Mouse (Mus musculus) stomach, postnatal 0 days (tissue): ENCODE results near the gene Chchd3. TPM values are rescaled to one million over a fixed set of nuclear protein-coding genes. Genes with fewer than 3 reads are reported as not detected.

ENCODE experiments used
- ATAC-seq: fragments of 200-750 bp; cut with Nextera tagmentation; 2 replicates; pipeline ENCODE4 v1.8.0; 2017; ENCODE audit not compliant: low FRiP score, low TSS enrichment
- DNase-seq: peaks from one replicate; pipeline ENCODE4 v3.0.0-alpha.2; 2016; ENCODE audit warnings: low spot score
- H3K27ac ChIP-seq: fragments of 300-500 bp; sonication (generic); replicated peaks from 2 replicates; pipeline ENCODE4 v1.5.1; 2014; ENCODE audit warnings: mild to moderate bottlenecking, control low read depth
- H3K27me3 ChIP-seq: fragments of 300-500 bp; sonication (generic); 2 replicates; pipeline ENCODE4 v1.6.1; 2014; ENCODE audit warnings: low read length; ENCODE audit not compliant: control insufficient read depth, insufficient read depth
- H3K36me3 ChIP-seq: fragments of 300-500 bp; sonication (generic); 2 replicates; pipeline ENCODE4 v1.6.1; 2014; ENCODE audit warnings: low read length, mixed read lengths; ENCODE audit not compliant: control insufficient read depth, insufficient read depth
- H3K4me1 ChIP-seq: fragments of 300-500 bp; sonication (generic); replicated peaks from 2 replicates; pipeline ENCODE4 v1.6.1; 2014; ENCODE audit warnings: antibody characterized with exemption; ENCODE audit not compliant: control insufficient read depth, insufficient read depth
- H3K4me2 ChIP-seq: fragments of 300-500 bp; sonication (generic); replicated peaks from 2 replicates; pipeline ENCODE4 v1.6.1; 2014; ENCODE audit warnings: low read depth, mild to moderate bottlenecking, control low read depth, moderate library complexity
- H3K4me3 ChIP-seq: fragments of 300-500 bp; sonication (generic); 2 replicates; pipeline ENCODE4 v1.5.1; 2014; ENCODE audit warnings: low read depth, low read length, control low read depth
- H3K9ac ChIP-seq: fragments of 300-500 bp; sonication (generic); 2 replicates; pipeline ENCODE4 v1.6.1; 2014; ENCODE audit warnings: mild to moderate bottlenecking, low read length, control low read depth, mixed read lengths
- H3K9me3 ChIP-seq: fragments of 300-500 bp; sonication (generic); 2 replicates; pipeline ENCODE4 v1.6.1; 2016; ENCODE audit warnings: low read length; ENCODE audit not compliant: control insufficient read depth
- CTCF ChIP-seq: IDR thresholded peaks from 2 replicates; pipeline ENCODE4 v1.5.1; 2016; ENCODE audit warnings: antibody characterized with exemption, low read depth, mild to moderate bottlenecking, moderate library complexity
- EP300 ChIP-seq: optimal IDR thresholded peaks from 2 replicates; pipeline ENCODE3; 2016; ENCODE audit warnings: antibody characterized with exemption
- WGBS: fragments of 180-500 bp; shearing (Covaris S2); extraction: QIAGEN DNeasy Blood & Tissue Kit; methylation state at CpG from one replicate; pipeline ENCODE4 v1.1.7; 2014; 5-methylcytosine and 5-hydroxymethylcytosine counted together
- polyA plus RNA-seq: library from polyadenylated mRNA; unstranded; fragments of >200 nt; fragmentation: Nextera tagmentation; extraction: Ambion mirVana; gene quantifications from 2 replicates; pipeline ENCODE4 v1.2.1, GENCODE M21; 2015

Gene Chchd3
- polyA plus RNA-seq, 1 experiment from 2014 or later = 91.0 TPM

- H3K4me2 ChIP-seq = no peak overlapping the region
- 64% methylated on average over 5 of the region's 5 CpGs for WGBS
- H3K9ac ChIP-seq = no peak overlapping the region
- H3K36me3 ChIP-seq = no peaks in the 10 kb centered on the region
- no peaks in the 10 kb centered on the region for H3K27me3 ChIP-seq
- H3K9me3 ChIP-seq = no peaks in the 10 kb centered on the region
- no peak overlapping the region for H3K27ac ChIP-seq
- H3K4me1 ChIP-seq = no peaks in the 10 kb centered on the region
- H3K4me3 ChIP-seq = no peak overlapping the region
- TF ChIP-seq EP300 = no peak
- no peak for TF ChIP-seq CTCF
- DNase-seq (no peak), ATAC-seq (no peak)
Measured at GRCm38 (mm10) chr6:32878586-32878985, 181.5 kb downstream of the Chchd3 start.

- Histone ChIP-seq H3K27me3 (no peaks in the 10 kb centered on the region), H3K36me3 (no peaks in the 10 kb centered on the region), H3K4me1 (no peaks in the 10 kb centered on the region), H3K9ac (no peak overlapping the region), H3K9me3 (no peaks in the 10 kb centered on the region), H3K27ac (no peak overlapping the region), H3K4me2 (no peak overlapping the region), H3K4me3 (no peak overlapping the region)
- WGBS = 78% methylated on average over 3 of the region's 3 CpGs
- TF ChIP-seq EP300 (no peak), CTCF (no peak)
- no peak for ATAC-seq
- DNase-seq = no peak
Measured at GRCm38 (mm10) chr6:32874176-32874575, 185.9 kb downstream of the Chchd3 start.

- H3K9me3 ChIP-seq = no peaks in the 10 kb centered on the region
- H3K27ac ChIP-seq = no peak overlapping the region
- H3K4me2 ChIP-seq = no peak overlapping the region
- no peak overlapping the region for H3K9ac ChIP-seq
- WGBS = 78% methylated on average over 2 of the region's 2 CpGs
- no peak overlapping the region for H3K4me3 ChIP-seq
- H3K27me3 ChIP-seq = no peaks in the 10 kb centered on the region
- DNase-seq = no peak
- no peak for ATAC-seq
- no peaks in the 10 kb centered on the region for H3K36me3 ChIP-seq
- no peaks in the 10 kb centered on the region for H3K4me1 ChIP-seq
- no peak for TF ChIP-seq CTCF
- TF ChIP-seq EP300 = no peak
Measured at GRCm38 (mm10) chr6:32872805-32873204, 187.3 kb downstream of the Chchd3 start.

- Histone ChIP-seq H3K9ac (no peak overlapping the region), H3K4me3 (no peak overlapping the region), H3K27me3 (no peaks in the 10 kb centered on the region), H3K9me3 (no peaks in the 10 kb centered on the region), H3K36me3 (no peaks in the 10 kb centered on the region), H3K4me2 (no peak overlapping the region), H3K4me1 (no peaks in the 10 kb centered on the region), H3K27ac (no peak overlapping the region)
- DNase-seq (no peak), ATAC-seq (no peak)
- TF ChIP-seq CTCF (no peak), EP300 (no peak)
- 93% methylated on average over 4 of the region's 4 CpGs for whole genome bisulfite sequencing
Measured at GRCm38 (mm10) chr6:32850960-32851359, 209.1 kb downstream of the Chchd3 start.

GRCm38 (mm10) chr6:32848974-32849373 lies 211.1 kb downstream of the Chchd3 start:
- Histone ChIP-seq H3K4me1 (no peaks in the 10 kb centered on the region), H3K27me3 (no peaks in the 10 kb centered on the region), H3K9me3 (no peaks in the 10 kb centered on the region), H3K4me3 (no peak overlapping the region), H3K9ac (no peak overlapping the region), H3K4me2 (no peak overlapping the region), H3K27ac (no peak overlapping the region), H3K36me3 (no peaks in the 10 kb centered on the region)
- DNase-seq = no peak
- 85% methylated on average over 7 of the region's 7 CpGs for WGBS
- no peak for ATAC-seq
- TF ChIP-seq EP300 (no peak), CTCF (no peak)

GRCm38 (mm10) chr6:32845463-32845862 lies 214.6 kb downstream of the Chchd3 start:
- no peak for TF ChIP-seq CTCF
- Histone ChIP-seq H3K9me3 (no peaks in the 10 kb centered on the region), H3K27ac (no peak overlapping the region), H3K36me3 (no peaks in the 10 kb centered on the region), H3K4me2 (no peak overlapping the region), H3K4me3 (no peak overlapping the region), H3K9ac (no peak overlapping the region), H3K4me1 (no peaks in the 10 kb centered on the region), H3K27me3 (no peaks in the 10 kb centered on the region)
- DNase-seq = no peak
- ATAC-seq = no peak
- WGBS = 27% methylated on average over 1 of the region's 1 CpGs
